Mouse (Mus musculus) neutrophil, adult 59 days (primary cell): ENCODE results near the gene Gm21292. TPM values are rescaled to one million over a fixed set of nuclear protein-coding genes. Genes with fewer than 3 reads are reported as not detected.

Source experiments
- total RNA-seq, 2 experiments: library from RNA; stranded (reverse); gene quantifications; 1 replicate in 1 of 2; 2 replicates in 1 of 2; pipeline ENCODE4 v1.2.4; 2023

Gene Gm21292
- total RNA-seq: not detected

DNA sequence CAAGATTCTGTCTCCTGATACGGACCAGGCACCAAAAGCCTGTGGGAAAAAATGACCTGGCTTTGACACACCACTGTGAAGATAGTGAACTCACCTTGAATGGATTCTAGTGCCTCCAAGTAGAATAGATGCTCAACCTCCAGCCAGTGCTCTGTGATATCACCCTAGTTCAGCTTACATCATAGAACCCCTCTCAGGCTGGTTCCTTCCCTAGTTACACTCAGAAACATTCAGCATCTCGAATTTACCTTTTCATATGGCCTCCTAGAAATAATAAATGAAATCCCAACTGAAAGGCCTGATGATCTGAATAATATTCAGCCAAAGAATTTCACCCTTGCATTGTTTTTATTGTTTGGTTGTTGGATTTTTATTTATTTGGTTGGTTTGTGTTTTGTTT is at the start of gene Gm21292:
TSS of gene Gm21292 (minus strand) at position 101 of the 400 bp plus-strand sequence.

Other genes starting within 250 kb of the Gm21292 start
- gene Gm21721, start 68.3 kb upstream of the Gm21292 start, total RNA-seq: not detected
- gene Gm21812, start 213.3 kb upstream of the Gm21292 start, total RNA-seq: not detected